Mouse (Mus musculus) olfactory bulb, adult 2 months (tissue): Measurements from ENCODE around the gene Mrtfb.

ENCODE experiments used
- CTCF ChIP-seq: fragments of 200-500 bp; IDR thresholded peaks from 2 replicates; pipeline ENCODE4 v1.5.1; 2012; ENCODE audit warnings: low read depth, mild to moderate bottlenecking, low read length, moderate library complexity; ENCODE audit not compliant: insufficient read depth
- POLR2A ChIP-seq: fragments of 200-500 bp; IDR thresholded peaks from 2 replicates; pipeline ENCODE4 v1.6.1; 2012; ENCODE audit warnings: mild to moderate bottlenecking, low read depth, low read length, moderate library complexity; ENCODE audit not compliant: insufficient read depth

DNA sequence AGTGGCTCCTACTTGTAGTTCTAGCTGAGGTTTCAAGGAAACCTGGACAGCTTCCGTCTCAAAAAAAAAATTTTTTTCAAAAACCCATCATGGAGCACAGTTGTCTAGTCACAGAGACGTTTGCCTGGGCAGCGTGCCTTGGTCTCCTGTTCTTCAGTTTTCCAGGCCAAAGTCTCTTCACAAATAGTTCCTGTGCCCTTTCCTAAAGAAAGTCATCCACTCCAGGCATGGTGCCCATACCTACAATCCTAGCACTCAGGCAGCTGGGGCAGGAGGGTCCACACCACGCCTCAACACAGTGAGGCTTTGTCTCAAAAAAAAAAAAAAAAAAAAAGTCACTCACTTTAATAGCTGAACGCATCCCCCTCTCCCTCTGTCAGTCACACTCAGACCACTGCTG lies 106.9 kb downstream of the Mrtfb start:
- TF ChIP-seq CTCF (no peak), POLR2A (no peak)
